In the genomic region with DNA sequence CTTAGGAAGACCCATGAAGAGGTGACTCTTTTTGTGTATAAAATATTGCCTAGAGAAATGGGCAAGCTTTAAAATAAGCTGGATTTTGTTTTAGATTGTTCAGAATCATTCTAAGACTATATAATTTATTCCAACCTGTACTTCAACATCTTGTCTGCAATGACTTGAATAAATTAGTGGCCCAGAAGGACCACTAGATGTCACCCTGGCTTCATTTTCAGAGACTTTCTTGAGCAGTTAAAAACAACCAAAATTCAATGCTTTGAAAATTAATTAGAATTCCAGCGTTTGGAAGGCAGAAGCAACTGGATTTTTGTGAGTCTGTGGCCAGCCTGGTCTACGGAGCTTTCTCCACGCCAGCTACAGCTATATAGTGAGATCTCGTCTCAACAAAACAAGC, we compare ENCODE assay signal across 9 mouse cellular contexts. TPM values are rescaled to one million over a fixed set of nuclear protein-coding genes. Genes with fewer than 3 reads are reported as not detected.
DNase-seq lines count a peak whose midpoint lies in the region; ATAC-seq and TF ChIP-seq lines count a peak whose summit lies in the region.
"Had no signal": no experiment of that assay in that cellular context is flagged by ENCODE, and none has a peak within 500 bp of the region (broad histone marks: within the 10 kb centered on the region; RNA-seq: fewer than 3 reads in every experiment).

No protein-coding gene starts in this region.

- no peak; the same call in 1 of the 2 replicates for TF ChIP-seq CTCF in cerebellum, adult 2 months (IDR thresholded peaks at IDR 0.05; ENCODE audit: borderline replicate concordance, insufficient read depth, low read depth, low read length)

- no peak overlapping the region for H3K27ac ChIP-seq in cerebellum, adult 2 months (ENCODE audit: insufficient read depth, low read length)

- peak; percentile 7 for DNase-seq in cerebellum, adult 8-10 months
- DNase-seq in cerebellum, adult 2 months, result no peak
- DNase-seq in left cerebral cortex, adult 18-20 months (ENCODE audit: low spot score in 2 of 2), result peak; percentile 36 to 40
- no peak for DNase-seq in left cerebral cortex, adult 8-10 months (ENCODE audit: low spot score in 2 of 2)
- peak; percentile 68 for DNase-seq in ZHBTc4 (ENCODE audit: low read depth, low spot score)
- peak; percentile 40 for DNase-seq in layer of hippocampus, adult 9-11 months

- H3K27me3 ChIP-seq in cerebellum, adult 2 months (ENCODE audit: control insufficient read depth, insufficient read depth, low read length), result peaks cover 2% of the 10 kb centered on the region; the same call in 1 of the 2 replicates

- 20% methylated on average over 4 of the region's 4 CpGs for WGBS in cerebellum, adult 2 months

- no peak for TF ChIP-seq POLR2A in cerebellum, adult 2 months (IDR thresholded peaks at IDR 0.05; ENCODE audit: borderline replicate concordance, insufficient read depth, low read length)

- ATAC-seq in megakaryocyte, adult 5-6 weeks (ENCODE audit: poor library complexity, severe bottlenecking), result no peak
- ATAC-seq in inflammation-experienced regulatory T-cells, adult 6 months, result no peak

- H3K4me3 ChIP-seq in cerebellum, adult 2 months (replicated peaks; ENCODE audit: insufficient read depth, low read depth, low read length), result no peak overlapping the region

- H3K4me1 ChIP-seq in cerebellum, adult 2 months (ENCODE audit: control insufficient read depth, insufficient read depth, low read length), result no peaks in the 10 kb centered on the region; the same call in 1 of the 2 replicates

RNA-seq across cellular contexts. Expression of gene Shroom3, which starts 3.8 kb away (rescaled TPM):
- 4.4 and 4.6 TPM in 2 replicates for polyA plus RNA-seq in cerebellum, adult 2 months (2012; rRNA removed)
- total RNA-seq in left cerebral cortex, adult 18-20 months (2021), result 1 to 10 TPM; 3.1 to 3.6 TPM
- total RNA-seq in left cerebral cortex, adult 8-10 months (2022), result 1 to 10 TPM; 3.4 to 5.6 (median 3.6) TPM
- total RNA-seq in megakaryocyte, adult 5-6 weeks (2015), result not detected in 2 replicates
- total RNA-seq in megakaryocyte, adult 5-6 weeks (2017), result not detected in 2 replicates
- polyA plus RNA-seq in inflammation-experienced regulatory T-cells, adult 6 months (2017; shearing (Covaris generic)), result under 1 TPM in 1 of 3 experiments, not detected in 2; 0.05 TPM
- polyA plus RNA-seq: G1E had no signal

RNA-seq across cellular contexts. Expression of gene Ccdc158, which starts 4.4 kb away (rescaled TPM):
- 0.13 and 0.16 TPM in 2 replicates for polyA plus RNA-seq in cerebellum, adult 2 months (2012; rRNA removed)
- total RNA-seq in left cerebral cortex, adult 18-20 months (2021), result under 1 TPM; 0.47 to 0.51 TPM
- total RNA-seq in left cerebral cortex, adult 8-10 months (2022), result under 1 TPM; 0.19 to 0.65 (median 0.35) TPM
- 0.18 and 1.2 TPM in 2 replicates for total RNA-seq in megakaryocyte, adult 5-6 weeks (2015)
- total RNA-seq in megakaryocyte, adult 5-6 weeks (2017), result 0.62 and 0.69 TPM in 2 replicates
- polyA plus RNA-seq in inflammation-experienced regulatory T-cells, adult 6 months (2017; shearing (Covaris generic)), result not detected
- polyA plus RNA-seq: G1E had no signal

Comparison
In these comparisons a context has a peak if more than half of its experiments do, and no peak if none do; other contexts are left out.
1. DNase-seq: peak in cerebellum, adult 8-10 months (single experiment), left cerebral cortex, adult 18-20 months (2 of 2), ZHBTc4 (single experiment) and layer of hippocampus, adult 9-11 months (single experiment); none in cerebellum, adult 2 months (0 of 2) and left cerebral cortex, adult 8-10 months (0 of 2).